Mouse (Mus musculus) ovary, adult 18-20 months (tissue): Measurements from ENCODE around the gene Ahcyl2.

ENCODE experiments used
- DNase-seq: peaks from one replicate; pipeline ENCODE4 v3.0.0; 2022; ENCODE audit warnings: low spot score, mixed read lengths

Ahcyl2 gene

DNA sequence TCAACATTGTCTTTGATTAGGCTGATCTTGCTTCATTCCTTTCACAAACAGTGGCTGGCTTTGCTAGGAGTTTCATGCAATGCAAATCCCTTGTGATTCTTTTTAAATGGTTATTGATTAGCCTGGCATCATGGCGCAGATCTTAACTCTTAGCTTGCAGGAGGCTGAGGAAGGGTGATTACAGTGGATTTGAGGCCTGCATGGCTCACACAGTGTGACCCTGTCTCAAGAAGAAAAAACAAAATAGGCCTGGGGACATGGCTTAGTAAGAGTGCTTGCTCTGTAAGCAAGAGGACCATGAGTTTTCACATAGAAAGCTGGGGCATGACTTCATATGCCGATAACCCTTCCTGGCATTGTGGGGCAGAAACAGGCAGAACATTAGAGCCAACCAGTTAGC is 47.8 kb downstream of the Ahcyl2 start:
- no peak for DNase-seq

DNA sequence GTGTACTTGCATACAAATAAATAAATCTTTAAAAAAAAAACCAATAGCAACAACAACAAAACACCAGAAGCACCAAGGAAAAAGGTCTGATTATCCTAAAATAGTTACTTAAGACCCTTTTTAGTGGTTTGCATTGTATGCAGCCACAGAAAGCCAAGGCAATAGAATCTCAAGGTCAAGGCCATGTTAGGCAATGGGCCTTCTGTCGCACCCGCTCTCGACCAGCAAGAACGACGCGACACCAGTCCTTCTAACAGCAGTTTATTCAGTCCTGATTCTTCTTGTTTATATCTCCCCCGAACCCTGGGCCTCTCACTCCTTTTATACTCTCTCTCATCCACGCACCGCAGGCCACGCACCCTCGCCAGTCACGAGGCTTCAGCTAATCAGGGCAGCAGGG is 48.6 kb downstream of the Ahcyl2 start:
- DNase-seq: peak; percentile 21

GRCm38 (mm10) chr6:29819309-29819708 is 51.5 kb downstream of the Ahcyl2 start:
- no peak for DNase-seq

DNA sequence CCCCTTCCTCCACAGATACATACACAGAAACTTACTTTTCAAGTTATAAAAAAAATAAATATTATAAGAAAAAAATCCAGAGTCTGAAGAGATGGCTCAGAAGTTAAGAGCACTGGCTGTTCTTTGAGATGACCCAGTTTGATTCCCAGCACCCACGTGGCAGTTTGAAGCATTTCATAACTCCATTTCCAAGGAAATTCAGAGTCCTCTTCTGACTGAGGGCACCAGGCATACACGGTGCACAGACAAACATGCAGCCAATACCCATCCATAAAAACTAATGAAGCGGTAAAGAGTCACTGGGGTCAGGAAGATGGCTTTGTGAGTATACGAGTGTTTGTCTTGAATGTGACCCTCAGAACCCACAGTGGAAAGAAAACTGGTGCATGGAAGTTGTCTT is 52.5 kb downstream of the Ahcyl2 start:
- DNase-seq: no peak

DNA sequence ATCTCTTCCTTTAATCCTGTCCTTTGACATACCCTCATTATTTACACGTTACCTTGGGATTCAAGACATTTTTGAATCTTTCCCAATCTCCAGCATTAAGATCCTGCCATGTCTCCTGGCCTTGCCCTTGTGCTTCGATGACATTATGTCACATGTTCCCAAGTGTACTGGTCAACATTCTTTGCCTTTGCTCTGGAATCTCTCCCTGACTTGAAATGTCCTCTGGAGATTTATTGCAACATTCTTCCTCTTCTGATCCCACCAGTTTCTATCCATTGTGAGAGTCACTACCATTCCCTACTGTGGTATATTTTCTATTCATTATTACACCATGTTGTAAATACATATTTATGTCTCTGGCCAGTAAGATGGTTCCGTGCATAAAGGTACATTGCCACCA is 53.1 kb downstream of the Ahcyl2 start:
- no peak for DNase-seq

DNA sequence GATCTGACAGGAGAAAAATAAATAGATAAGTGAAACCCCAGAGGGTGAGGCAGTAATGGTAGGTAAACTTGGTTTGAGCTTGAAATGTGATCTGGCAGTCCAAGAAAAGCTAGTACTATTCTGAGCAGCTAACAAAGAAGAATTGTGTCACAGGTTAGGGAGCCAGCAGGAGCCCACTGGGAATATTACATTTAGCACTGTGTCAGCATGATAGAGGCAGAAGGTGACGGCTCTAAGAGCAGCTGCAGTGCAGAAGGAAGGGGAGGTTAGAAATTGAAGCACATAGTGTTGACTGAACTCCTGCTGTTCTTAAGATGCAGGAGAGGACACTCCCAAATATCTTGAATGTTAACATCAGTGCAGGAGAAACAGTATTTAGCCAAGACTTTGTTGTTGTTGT is 54.0 kb downstream of the Ahcyl2 start:
- DNase-seq: no peak

DNA sequence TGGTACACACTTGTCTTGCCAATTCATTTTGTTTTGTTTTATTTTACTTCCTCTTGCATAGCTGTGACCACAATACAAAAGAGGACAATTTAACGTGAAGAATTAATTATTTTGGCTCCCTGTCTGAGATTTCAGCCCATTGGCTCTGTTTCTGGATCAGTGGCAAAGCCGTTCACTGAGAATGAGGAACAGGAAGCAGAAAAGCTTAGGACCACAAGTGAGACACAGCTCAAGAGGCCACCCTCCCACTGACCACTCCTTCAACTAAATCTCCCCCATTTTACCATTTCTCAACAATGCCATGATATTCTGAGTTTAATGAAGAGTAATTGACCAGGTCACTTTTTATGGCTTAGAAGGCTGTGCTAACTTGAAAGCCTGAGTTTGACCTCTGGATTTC is 57.5 kb downstream of the Ahcyl2 start:
- DNase-seq: no peak

GRCm38 (mm10) chr6:29827291-29828242 is 59.8 kb downstream of the Ahcyl2 start:
- no peak for DNase-seq

DNA sequence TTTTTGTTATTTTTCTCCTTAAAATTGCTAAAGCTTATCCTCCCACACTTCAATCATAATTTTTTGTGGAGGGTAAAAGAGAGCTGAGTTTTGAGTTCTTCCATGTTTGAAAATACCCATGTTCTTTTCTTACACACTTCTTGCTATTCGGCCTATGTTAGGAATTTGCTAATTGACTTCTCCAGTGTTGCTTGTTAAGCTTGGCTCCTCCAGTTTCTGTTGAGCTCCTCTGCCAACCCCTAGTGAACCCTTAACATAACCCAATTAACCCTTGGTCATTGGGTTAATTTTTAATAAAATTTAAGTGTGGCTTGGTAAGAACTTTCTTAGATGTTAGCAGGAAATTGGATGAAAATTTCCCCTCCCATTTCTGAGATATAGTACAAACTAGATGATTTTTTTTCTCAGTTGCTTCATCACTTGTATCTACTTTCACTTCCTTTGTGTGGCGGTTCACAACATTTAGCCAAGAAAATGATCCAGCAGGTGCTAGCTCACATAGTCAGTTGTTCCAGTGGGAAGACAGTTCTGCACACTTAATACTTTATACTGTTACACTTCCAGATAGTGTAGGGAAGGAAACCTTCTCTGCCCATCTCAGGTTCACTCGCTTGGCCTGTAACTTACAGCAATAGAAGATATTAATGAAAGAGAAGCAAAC is 60.9 kb downstream of the Ahcyl2 start:
- no peak for DNase-seq

DNA sequence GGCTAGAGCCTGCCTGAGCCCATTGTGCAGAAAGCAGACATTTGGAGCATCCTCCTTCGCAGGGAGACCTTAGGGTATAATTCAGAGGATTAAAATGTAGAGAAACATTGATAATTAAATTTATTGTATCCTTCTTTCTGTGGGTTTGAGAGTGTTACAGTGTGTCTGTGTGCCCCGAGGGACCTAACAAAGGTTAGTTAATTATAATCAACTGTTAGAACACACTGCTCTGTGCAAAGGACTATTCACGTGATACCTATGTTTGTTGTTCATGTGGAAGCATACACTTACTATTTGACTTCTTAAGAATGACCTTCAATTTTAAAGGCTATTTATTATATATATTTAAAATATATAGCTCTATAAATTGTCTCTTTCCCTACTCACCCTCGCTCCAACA is 64.5 kb downstream of the Ahcyl2 start:
- no peak for DNase-seq

DNA sequence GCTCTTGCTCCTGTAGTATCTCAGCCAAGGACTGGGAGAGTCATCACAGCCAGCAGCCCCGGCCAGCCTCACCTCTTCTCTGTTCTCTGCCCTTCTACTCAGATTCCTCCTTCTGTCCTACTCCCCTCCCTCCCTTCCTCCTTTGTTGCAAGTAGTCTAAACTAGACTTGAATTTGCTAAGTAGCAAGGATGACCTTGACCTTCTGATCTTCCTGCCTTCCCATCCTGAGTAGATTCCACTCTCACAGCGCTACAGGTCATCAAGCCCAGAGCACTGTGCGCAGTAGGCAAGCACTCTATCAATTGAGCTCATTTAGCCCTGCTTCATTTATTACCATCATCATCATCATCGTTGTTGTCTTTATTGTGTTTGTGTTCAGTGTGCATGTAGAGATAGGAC is 65.3 kb downstream of the Ahcyl2 start:
- DNase-seq: no peak

- no peak for DNase-seq
Measured at GRCm38 (mm10) chr6:29833568-29834255, 65.9 kb downstream of the Ahcyl2 start.

GRCm38 (mm10) chr6:29835543-29836177 is 67.8 kb downstream of the Ahcyl2 start:
- DNase-seq: no peak

- DNase-seq: no peak
Measured at GRCm38 (mm10) chr6:29837579-29837978, 69.8 kb downstream of the Ahcyl2 start.

DNA sequence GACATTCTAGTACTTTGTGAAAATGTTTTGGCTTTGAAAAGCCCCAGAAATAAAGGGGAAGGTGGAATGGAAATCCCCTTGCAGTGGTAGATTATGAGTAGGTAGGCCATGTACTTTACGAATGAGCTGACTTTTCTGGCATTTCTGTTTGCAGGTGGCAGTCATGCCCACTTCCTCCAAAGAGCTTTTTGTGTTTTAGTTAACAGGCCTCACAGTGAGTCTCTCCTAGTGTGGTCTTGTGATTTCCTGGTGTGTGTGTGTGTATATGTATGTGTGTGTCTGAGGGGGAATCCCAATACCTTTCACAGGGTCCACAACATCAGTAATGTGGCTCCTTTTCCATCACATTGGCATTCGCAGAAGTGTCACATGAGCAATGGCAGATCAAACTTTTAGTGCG is 70.7 kb downstream of the Ahcyl2 start:
- DNase-seq: no peak

GRCm38 (mm10) chr6:29840008-29840407 is 72.2 kb downstream of the Ahcyl2 start:
- no peak for DNase-seq

DNA sequence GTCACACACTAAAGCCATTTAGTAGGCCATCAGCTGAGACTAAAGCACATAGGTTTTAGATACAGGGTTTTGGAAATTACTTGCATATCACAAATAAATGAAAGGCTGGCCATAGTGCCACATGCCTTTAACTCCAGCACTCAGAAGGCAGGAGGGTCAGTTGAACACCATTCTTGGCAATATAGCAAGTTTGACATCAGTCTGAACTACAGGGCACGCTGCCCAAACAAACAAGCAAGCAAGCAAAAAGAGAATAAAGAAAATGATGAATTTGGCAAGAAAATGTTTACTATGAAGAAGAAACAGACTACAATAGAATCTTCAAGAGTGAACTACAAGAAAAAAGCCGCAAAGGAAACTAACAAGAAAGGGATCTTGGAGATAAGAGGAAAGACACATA is 73.7 kb downstream of the Ahcyl2 start:
- DNase-seq: no peak

GRCm38 (mm10) chr6:29847643-29848166 is 79.9 kb downstream of the Ahcyl2 start:
- DNase-seq: no peak

DNA sequence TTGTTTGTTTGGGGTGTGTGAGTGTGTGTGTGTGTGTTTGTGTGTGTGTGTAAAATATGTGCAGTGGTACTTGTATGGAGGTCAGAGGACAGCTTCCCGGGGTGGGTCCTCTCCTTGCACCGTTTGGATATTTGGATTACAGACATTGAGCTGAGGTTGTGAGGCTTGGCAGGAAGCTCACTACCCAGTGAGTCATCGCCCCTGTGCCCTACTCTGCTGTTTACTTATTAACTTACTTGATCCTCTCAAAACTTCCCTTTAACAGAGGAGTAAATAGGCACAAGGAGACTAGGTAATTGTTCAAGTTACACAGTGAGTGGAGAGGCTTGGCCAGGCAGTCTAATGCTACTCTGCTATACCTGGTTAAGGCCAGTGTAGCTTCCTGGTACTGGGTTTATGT is 81.0 kb downstream of the Ahcyl2 start:
- DNase-seq: no peak

- DNase-seq: no peak
Measured at GRCm38 (mm10) chr6:29850096-29850495, 82.3 kb downstream of the Ahcyl2 start.

- no peak for DNase-seq
Measured at GRCm38 (mm10) chr6:29850747-29851146, 82.9 kb downstream of the Ahcyl2 start.

- DNase-seq: no peak
Measured at GRCm38 (mm10) chr6:29851873-29852272, 84.1 kb downstream of the Ahcyl2 start.
